Mouse (Mus musculus) cerebellum, adult 8-10 months (tissue): ENCODE data around the gene Gm11020.

Experiments
- DNase-seq: peaks from one replicate; pipeline ENCODE4 v3.0.0; 2022

The Gm11020 gene

GRCm38 (mm10) chr8:104343957-104344356 is 22.6 kb downstream of the Gm11020 start:
- DNase-seq: peak; percentile 89

GRCm38 (mm10) chr8:104344622-104345021 is 23.3 kb downstream of the Gm11020 start:
- no peak for DNase-seq

- DNase-seq: no peak
Observed at GRCm38 (mm10) chr8:104346706-104347105, 25.3 kb downstream of the Gm11020 start.

- DNase-seq: no peak
Observed at GRCm38 (mm10) chr8:104348971-104349370, 27.6 kb downstream of the Gm11020 start.

- no peak for DNase-seq
Observed at GRCm38 (mm10) chr8:104350047-104350446, 28.7 kb downstream of the Gm11020 start.

- DNase-seq: no peak
Observed at GRCm38 (mm10) chr8:104353186-104353585, 31.8 kb downstream of the Gm11020 start.

- DNase-seq: no peak
Observed at GRCm38 (mm10) chr8:104354504-104354903, 33.1 kb downstream of the Gm11020 start.

- DNase-seq: no peak
Observed at GRCm38 (mm10) chr8:104358637-104359036, 37.3 kb downstream of the Gm11020 start.

GRCm38 (mm10) chr8:104359778-104360456 is 38.5 kb downstream of the Gm11020 start:
- peak; percentile 47 for DNase-seq

GRCm38 (mm10) chr8:104365695-104366094 is 44.3 kb downstream of the Gm11020 start:
- no peak for DNase-seq

GRCm38 (mm10) chr8:104367398-104367797 is 46.0 kb downstream of the Gm11020 start:
- DNase-seq: no peak

- no peak for DNase-seq
Observed at GRCm38 (mm10) chr8:104369591-104369990, 48.2 kb downstream of the Gm11020 start.

GRCm38 (mm10) chr8:104370071-104370470 is 48.7 kb downstream of the Gm11020 start:
- DNase-seq: no peak

- DNase-seq: no peak
Observed at GRCm38 (mm10) chr8:104371121-104371520, 49.8 kb downstream of the Gm11020 start.
